Mouse (Mus musculus): ENCODE results near the gene Sf3b3.
"Not testable (repeated sequence)": the region's sequence is repeated elsewhere in the genome, so short reads cannot be mapped to it uniquely, and the experiment has no call there.

Sf3b3 gene

GRCm38 (mm10) chr8:110808495-110809472 lies 37.8 kb downstream of the Sf3b3 start:
- no peak for DNase-seq (ENCODE audit: low spot score)

- DNase-seq (ENCODE audit: low spot score) = no peak
Observed at GRCm38 (mm10) chr8:110806146-110806545, 40.4 kb downstream of the Sf3b3 start.

GRCm38 (mm10) chr8:110805669-110806068 lies 40.9 kb downstream of the Sf3b3 start, which contains the start of gene Il34:
Il34 (minus strand) TSS chr8:110805924.
- DNase-seq (ENCODE audit: low spot score) = no peak

GRCm38 (mm10) chr8:110804825-110805514 lies 41.6 kb downstream of the Sf3b3 start:
- DNase-seq (ENCODE audit: low spot score) = no peak

GRCm38 (mm10) chr8:110803856-110804255 lies 42.7 kb downstream of the Sf3b3 start:
- DNase-seq (ENCODE audit: low spot score) = no peak

GRCm38 (mm10) chr8:110802988-110803387 lies 43.6 kb downstream of the Sf3b3 start:
- no peak for DNase-seq (ENCODE audit: low spot score)

- DNase-seq (ENCODE audit: low spot score) = no peak
Observed at GRCm38 (mm10) chr8:110797086-110797485, 49.5 kb downstream of the Sf3b3 start.

GRCm38 (mm10) chr8:110794363-110794965 lies 52.1 kb downstream of the Sf3b3 start:
- DNase-seq (ENCODE audit: low spot score) = no peak

GRCm38 (mm10) chr8:110793936-110794335 lies 52.7 kb downstream of the Sf3b3 start:
- no peak for DNase-seq (ENCODE audit: low spot score)

- no peak for DNase-seq (ENCODE audit: low spot score)
Observed at GRCm38 (mm10) chr8:110793511-110793910, 53.1 kb downstream of the Sf3b3 start.

- no peak for DNase-seq (ENCODE audit: low spot score)
Observed at GRCm38 (mm10) chr8:110792574-110793200, 53.9 kb downstream of the Sf3b3 start.

- no peak for DNase-seq (ENCODE audit: low spot score)
Observed at GRCm38 (mm10) chr8:110791164-110791563, 55.4 kb downstream of the Sf3b3 start.

GRCm38 (mm10) chr8:110790270-110790669 lies 56.3 kb downstream of the Sf3b3 start:
- DNase-seq (ENCODE audit: low spot score) = no peak

- no peak for DNase-seq (ENCODE audit: low spot score)
Observed at GRCm38 (mm10) chr8:110789571-110789970, 57.0 kb downstream of the Sf3b3 start.

GRCm38 (mm10) chr8:110788981-110789380 lies 57.6 kb downstream of the Sf3b3 start:
- DNase-seq (ENCODE audit: low spot score) = no peak

GRCm38 (mm10) chr8:110787411-110787954 lies 59.1 kb downstream of the Sf3b3 start:
- DNase-seq (ENCODE audit: low spot score) = no peak

GRCm38 (mm10) chr8:110786934-110787333 lies 59.7 kb downstream of the Sf3b3 start:
- no peak for DNase-seq (ENCODE audit: low spot score)

- not testable (repeated sequence) for DNase-seq (ENCODE audit: low spot score)
Observed at GRCm38 (mm10) chr8:110786501-110786900, 60.1 kb downstream of the Sf3b3 start.

GRCm38 (mm10) chr8:110785366-110785765 lies 61.2 kb downstream of the Sf3b3 start:
- DNase-seq (ENCODE audit: low spot score) = no peak

GRCm38 (mm10) chr8:110779924-110780718 lies 66.5 kb downstream of the Sf3b3 start:
- DNase-seq (ENCODE audit: low spot score) = no peak

GRCm38 (mm10) chr8:110776335-110776734 lies 70.3 kb downstream of the Sf3b3 start:
- no peak for DNase-seq (ENCODE audit: low spot score)

All from ovary, postnatal 10 days (tissue).